Mouse (Mus musculus): Measurements from ENCODE around the gene Slc17a8. TPM values are rescaled to one million over a fixed set of nuclear protein-coding genes. Genes with fewer than 3 reads are reported as not detected.

Gene Slc17a8
- polyA plus RNA-seq (2012; rRNA removed) = 0.91 and 1.5 TPM in 2 replicates

DNA sequence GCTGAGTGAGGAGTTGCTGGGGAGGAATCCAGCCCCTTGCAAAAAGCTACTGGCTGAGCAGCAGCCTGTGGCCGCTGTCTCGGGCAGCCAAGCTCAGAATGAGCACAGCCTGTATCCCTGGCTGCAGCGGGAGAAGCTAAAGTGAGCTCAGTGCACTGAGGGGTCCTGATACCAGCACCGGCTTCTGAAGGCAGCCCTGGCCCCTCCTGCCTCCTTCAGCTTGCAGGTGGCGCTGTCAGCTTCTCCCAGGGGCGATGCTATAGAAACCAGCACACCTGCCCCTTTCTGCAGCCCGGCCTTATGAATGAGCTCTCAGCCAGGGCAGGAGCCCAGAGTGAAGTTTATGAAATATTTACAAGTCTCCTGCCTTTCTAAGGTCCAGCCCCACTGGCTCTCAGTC lies at the start of gene Slc17a8:
Gene Slc17a8 (minus strand): TSS at position 125 of the 400 bp plus-strand sequence.

DNA sequence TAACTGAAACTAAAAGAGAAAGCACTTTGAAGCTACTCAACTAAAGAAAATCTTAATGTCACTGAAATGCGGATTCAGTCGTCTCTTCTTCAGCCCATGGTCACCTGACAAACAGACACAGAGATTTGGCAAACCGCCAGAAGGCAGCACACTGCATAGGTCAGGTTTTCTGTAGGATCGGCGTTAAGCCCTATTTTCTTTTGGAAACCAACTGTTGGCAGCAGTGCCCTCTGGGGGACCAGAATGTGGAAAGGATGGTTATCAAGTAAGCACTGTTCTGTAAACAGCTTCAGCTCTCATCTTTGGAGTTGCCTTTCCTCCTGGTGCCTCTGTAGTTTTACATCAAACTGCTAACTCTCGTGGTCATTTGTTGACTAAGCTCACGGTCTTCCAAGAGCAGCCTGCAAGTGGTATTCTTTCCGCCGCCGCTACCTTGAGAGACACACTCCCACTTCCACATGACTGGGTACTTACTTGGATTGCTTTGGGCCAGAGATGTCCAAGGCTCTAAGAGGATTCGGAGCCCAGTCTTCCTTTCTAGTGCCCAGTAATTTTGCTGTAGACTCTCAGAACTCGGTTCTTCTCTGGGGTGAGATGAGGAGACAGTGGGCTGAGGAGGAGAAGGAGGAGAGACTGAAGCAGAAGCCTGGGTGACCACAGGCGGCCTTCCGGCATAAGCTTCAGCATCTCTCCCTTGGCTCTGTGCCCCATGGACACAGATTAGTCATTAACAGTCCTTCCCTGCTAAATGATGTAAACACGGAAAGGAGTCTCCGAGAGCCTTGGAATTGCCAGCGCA lies 87.9 kb downstream of the Slc17a8 start, which contains the start of gene Nr1h4:
Gene Nr1h4 (minus strand): TSS at position 657 of the 799 bp plus-strand sequence.

Other genes starting within 250 kb of the Slc17a8 start
- 5.2 and 7.9 TPM in 2 replicates for gene Gas2l3, start 177.3 kb downstream of the Slc17a8 start, polyA plus RNA-seq (2012; rRNA removed)
- 0.12 and 0.19 TPM in 2 replicates for gene Nr1h4, start 87.7 kb downstream of the Slc17a8 start, polyA plus RNA-seq (2012; rRNA removed)
- 28.6 and 36.3 TPM in 2 replicates for gene Scyl2, start 65.0 kb upstream of the Slc17a8 start, polyA plus RNA-seq (2012; rRNA removed)
- 16.1 and 21.0 TPM in 2 replicates for gene Actr6, start 111.0 kb upstream of the Slc17a8 start, polyA plus RNA-seq (2012; rRNA removed)
- gene Uhrf1bp1l, start 123.7 kb upstream of the Slc17a8 start, polyA plus RNA-seq (2012; rRNA removed) = 47.8 and 58.4 TPM in 2 replicates